Mouse (Mus musculus) lung, adult 2 months (tissue): ENCODE data around the gene Hist1h3e. TPM values are rescaled to one million over a fixed set of nuclear protein-coding genes. Genes with fewer than 3 reads are reported as not detected.
A peak's percentile ranks its signal among the peaks of the same experiment; 100 is the strongest.
"Not testable (repeated sequence)": the region's sequence is repeated elsewhere in the genome, so short reads cannot be mapped to it uniquely, and the experiment has no call there.

Experiments used
- DNase-seq: peaks from one replicate; pipeline ENCODE4 v3.0.0; 2022
- H3K4me1 ChIP-seq: fragments of 200-500 bp; 2 replicates; pipeline ENCODE4 v1.6.1; 2011; ENCODE audit warnings: low read length; ENCODE audit not compliant: control insufficient read depth, insufficient read depth
- H3K4me3 ChIP-seq: fragments of 200-500 bp; replicated peaks from 2 replicates; pipeline ENCODE3; 2011; ENCODE audit warnings: low read depth, mild to moderate bottlenecking, control low read depth, low read length; ENCODE audit errors: extremely low read depth
- CTCF ChIP-seq: fragments of 200-500 bp; IDR thresholded peaks from 2 replicates; pipeline ENCODE4 v1.5.1; 2011; ENCODE audit warnings: mild to moderate bottlenecking, low read length, control low read depth; ENCODE audit not compliant: insufficient read depth
- POLR2A ChIP-seq: fragments of 200-500 bp; IDR thresholded peaks from 2 replicates; pipeline ENCODE4 v1.6.1; 2011; ENCODE audit warnings: low read depth, mild to moderate bottlenecking, control low read depth, low read length, borderline replicate concordance; ENCODE audit errors: extremely low read depth
- WGBS: fragments of 180-500 bp; shearing (Covaris S2); methylation state at CpG from one replicate; pipeline ENCODE4 v1.1.7; 2018; 5-methylcytosine and 5-hydroxymethylcytosine counted together
- polyA plus RNA-seq: library from polyadenylated mRNA; depleted of rRNA; stranded (reverse); fragments of >200 nt; gene quantifications from 2 replicates; pipeline ENCODE4 v1.2.3, GENCODE M21; 2012

Hist1h3e gene
- polyA plus RNA-seq, 1 experiment, result 9.2 TPM

DNA sequence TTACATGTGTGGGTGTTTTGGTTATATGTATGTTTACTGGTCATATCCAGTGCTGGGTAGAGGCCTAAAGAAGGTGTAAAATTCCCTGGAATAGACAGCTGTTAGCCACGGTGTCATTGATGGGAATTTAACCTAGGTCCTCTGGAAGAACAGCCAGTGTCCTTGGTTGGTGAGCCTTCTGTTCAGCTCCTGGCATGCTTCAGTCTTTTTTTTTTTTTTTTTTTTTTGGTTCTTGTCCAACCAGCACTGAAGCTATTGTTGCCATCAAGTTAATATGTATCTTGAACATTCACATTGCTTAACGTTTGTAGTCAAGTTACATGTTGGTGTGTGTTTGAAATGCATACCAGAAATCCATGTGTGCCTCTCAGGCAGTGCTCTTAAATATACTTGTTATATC, 2.3 kb upstream of the Hist1h3e start:
- WGBS, result 74% methylated on average over 2 of the region's 2 CpGs
- no peak for TF ChIP-seq CTCF
- TF ChIP-seq POLR2A, result no peak
- no peaks in the 10 kb centered on the region; the same call in 1 of the 2 replicates for H3K4me1 ChIP-seq
- no peak overlapping the region for H3K4me3 ChIP-seq
- no peak for DNase-seq

DNA sequence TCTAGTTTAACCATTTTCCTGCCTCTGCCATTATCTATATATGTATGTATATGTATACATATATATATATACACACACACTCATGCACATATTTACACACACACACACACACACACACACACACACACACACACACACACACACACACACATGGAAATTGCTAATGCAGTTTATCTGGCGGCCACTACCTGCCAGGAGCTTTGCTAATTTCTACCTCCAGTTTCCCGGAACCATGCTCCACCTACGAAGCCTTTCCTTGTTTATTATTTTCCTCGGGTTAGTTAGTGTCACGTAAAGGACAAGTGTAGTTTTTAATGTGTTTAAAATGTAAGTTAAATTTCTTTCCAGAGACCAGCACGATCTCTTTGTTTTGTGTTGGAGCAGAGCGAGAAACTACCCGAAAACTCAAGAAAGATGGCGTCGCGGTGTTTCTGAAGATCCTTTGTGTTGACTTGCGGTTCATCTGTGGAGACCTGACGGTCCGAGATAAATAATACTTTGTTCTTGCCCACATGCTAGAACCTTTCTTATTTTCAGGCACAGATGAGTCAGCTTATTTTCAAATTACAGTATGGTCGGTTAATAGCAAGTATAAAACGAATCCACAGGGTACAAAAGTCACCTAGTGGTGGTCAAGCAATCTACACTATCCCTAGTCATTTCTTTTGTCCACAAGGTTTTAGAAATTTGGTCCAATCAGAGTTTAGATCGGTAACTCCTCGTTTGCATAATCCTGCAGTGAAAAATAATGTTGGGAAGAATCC, 712 bp upstream of the Hist1h3e start:
- Histone ChIP-seq H3K4me3 (peak overlapping the region; percentile 65), H3K4me1 (no peaks in the 10 kb centered on the region; the same call in 1 of the 2 replicates)
- DNase-seq, result no peak
- peak; percentile 26; the same call in 1 of the 2 replicates for TF ChIP-seq POLR2A
- peak; percentile 19; the same call in 1 of the 2 replicates for TF ChIP-seq CTCF
- 2% methylated on average over 18 of the region's 18 CpGs for WGBS

DNA sequence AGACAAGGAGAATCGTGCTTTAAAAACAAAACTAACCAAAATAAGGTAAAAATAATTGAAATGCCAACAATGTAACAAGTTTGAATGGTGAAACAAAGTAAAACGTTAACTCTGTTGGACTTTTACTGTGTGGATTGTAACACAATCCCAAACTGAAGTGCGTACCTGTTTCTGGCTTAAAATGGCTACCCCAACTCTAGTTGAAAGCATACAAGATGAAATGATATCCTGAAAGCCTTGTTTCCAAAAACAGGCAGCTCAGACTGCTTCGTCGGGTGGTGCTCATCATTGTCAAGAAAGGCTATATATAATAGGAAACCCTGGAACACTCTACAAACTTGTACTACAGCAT, 662 bp downstream of the Hist1h3e start:
- not testable (repeated sequence) for H3K4me3 ChIP-seq, DNase-seq, H3K4me1 ChIP-seq
- 0% methylated on average over 2 of the region's 5 CpGs for WGBS

DNA sequence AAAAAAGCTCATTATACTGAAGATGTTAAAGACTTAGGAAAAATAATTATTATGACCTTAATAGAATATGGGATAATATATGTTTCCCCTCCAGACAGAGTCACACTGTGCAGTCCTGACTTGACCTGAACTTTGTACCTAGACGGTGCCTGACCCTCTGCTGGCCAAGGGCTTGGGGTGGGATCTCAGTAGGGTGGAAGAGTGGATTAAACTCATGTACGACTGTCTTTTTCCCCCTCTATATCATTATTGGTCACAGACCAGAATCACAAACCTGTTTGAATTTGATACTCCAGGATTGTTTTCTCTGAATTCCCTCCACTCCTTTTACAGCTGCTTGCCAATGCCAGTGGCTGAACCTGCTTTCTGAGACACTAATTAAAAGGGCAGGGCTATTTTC, 1.5 kb downstream of the Hist1h3e start:
- not testable (repeated sequence) for H3K4me3 ChIP-seq, DNase-seq, H3K4me1 ChIP-seq
- WGBS, result 32% methylated on average over 2 of the region's 2 CpGs

DNA sequence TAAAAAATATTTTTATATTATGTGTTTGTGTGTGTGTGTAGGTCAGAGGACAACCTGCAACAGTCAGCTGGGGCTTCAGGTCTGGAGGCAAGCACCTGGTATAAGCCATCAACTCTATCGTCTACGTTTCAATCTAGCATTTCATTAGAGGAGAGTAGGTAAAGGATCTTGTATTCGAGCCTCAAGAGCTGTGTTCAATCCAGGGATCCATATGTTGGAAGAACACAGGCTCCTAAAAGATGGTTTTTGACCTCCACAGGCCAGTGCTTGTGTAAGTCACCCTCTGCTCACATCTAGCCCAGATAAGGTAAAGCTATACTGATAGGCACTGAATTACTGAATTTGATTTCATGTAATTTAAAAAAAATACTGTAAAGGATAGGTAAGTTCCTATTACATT, 5.3 kb downstream of the Hist1h3e start:
- DNase-seq, result no peak
- H3K4me1 ChIP-seq, result peaks cover 5% of the 10 kb centered on the region
- 64% methylated on average over 3 of the region's 3 CpGs for WGBS
- no peak overlapping the region for H3K4me3 ChIP-seq
- TF ChIP-seq CTCF (no peak), POLR2A (no peak)

DNA sequence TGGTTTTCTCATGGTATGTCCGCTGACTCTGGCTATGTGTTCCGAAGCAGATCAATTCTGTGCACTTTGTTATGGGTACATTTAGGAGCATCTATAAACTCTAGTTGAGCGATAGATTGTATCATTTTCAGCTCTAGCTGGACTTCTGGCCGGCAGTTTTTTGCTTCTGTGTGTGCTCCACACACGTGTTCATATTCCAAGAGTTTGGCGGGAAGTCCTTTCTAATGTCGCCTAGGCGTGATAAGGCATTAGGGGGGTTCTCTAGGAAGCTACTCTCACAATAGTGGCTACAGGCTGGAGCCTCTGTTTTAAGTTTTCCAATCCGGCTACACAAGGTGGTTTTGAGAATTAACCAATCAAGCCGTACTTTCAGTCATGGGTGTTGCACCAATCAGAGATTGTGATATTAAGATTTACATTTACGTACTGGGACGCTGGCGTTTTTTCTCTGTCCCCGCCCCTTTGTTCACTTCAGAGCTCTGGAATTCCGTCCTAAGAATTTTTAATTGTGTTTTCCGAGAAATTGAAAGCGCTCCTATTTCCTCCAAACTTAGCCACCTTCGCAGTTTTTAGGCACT, 6.2 kb downstream of the Hist1h3e start:
- WGBS, result under 1% methylated on average over 18 of the region's 18 CpGs
- peak; percentile 59 for DNase-seq
- H3K4me1 ChIP-seq, result peaks cover 5% of the 10 kb centered on the region

DNA sequence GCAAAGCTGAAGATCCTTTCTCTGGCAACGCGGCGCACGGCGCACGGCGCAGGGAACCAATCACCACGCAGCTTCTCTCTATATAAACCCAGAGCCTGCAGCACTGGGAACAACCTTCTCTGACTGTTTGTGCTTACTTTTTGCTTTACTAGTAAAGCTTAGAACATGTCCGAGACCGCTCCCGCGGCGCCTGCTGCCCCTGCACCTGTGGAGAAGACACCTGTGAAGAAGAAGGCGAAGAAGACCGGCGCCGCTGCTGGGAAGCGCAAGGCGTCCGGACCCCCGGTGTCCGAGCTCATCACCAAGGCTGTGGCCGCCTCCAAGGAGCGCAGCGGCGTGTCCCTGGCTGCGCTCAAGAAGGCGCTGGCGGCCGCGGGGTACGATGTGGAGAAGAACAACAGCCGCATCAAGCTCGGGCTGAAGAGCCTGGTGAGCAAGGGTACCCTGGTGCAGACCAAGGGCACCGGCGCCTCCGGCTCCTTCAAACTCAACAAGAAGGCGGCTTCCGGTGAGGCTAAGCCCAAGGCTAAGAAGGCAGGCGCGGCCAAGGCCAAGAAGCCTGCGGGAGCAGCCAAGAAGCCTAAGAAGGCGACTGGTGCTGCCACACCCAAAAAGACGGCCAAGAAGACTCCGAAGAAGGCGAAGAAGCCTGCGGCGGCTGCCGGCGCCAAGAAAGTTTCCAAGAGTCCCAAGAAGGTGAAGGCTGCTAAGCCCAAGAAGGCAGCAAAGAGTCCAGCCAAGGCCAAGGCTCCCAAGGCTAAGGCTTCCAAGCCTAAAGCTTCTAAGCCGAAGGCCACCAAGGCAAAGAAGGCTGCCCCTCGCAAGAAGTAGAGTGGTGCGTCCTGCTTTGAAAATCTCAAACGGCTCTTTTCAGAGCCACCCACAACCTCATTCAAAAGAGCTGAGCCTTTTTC, 7.0 kb downstream of the Hist1h3e start:
- H3K4me3 ChIP-seq, result peak overlapping the region; percentile 87
- no peak for TF ChIP-seq CTCF
- TF ChIP-seq POLR2A, result peak; percentile 81
- DNase-seq, result peak; percentile 67
- WGBS, result under 1% methylated on average over 54 of the region's 54 CpGs
- peaks cover 5% of the 10 kb centered on the region for H3K4me1 ChIP-seq

More for the DNA sequence above, 6.2 kb downstream of the Hist1h3e start:
- peak overlapping the region; percentile 73 for H3K4me3 ChIP-seq
- peak; percentile 30; the same call in 1 of the 2 replicates for TF ChIP-seq POLR2A
- no peak for TF ChIP-seq CTCF

DNA sequence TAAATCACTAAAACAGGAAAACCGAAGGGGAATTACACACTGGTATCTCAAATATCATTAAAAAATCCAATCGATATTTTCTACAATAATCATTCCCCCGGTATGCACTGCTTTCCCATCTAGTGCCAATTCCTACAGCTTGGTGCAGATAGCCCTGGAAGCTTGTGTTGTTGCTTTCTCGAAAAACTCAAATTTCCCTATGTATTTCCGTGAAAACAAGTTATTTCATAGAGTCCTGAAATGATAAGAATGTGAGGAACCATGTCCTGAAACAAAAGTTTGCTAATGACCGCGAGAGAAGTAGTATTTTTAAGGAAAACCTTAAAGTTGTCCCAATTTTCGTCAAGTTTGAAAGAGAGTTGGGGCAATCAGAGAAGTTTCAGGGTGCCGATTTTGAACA, 7.8 kb downstream of the Hist1h3e start:
- Histone ChIP-seq H3K4me3 (peak overlapping the region; percentile 46), H3K4me1 (peaks cover 5% of the 10 kb centered on the region)
- DNase-seq, result no peak
- TF ChIP-seq POLR2A (no peak), CTCF (no peak)
- WGBS, result 19% methylated on average over 9 of the region's 9 CpGs

DNA sequence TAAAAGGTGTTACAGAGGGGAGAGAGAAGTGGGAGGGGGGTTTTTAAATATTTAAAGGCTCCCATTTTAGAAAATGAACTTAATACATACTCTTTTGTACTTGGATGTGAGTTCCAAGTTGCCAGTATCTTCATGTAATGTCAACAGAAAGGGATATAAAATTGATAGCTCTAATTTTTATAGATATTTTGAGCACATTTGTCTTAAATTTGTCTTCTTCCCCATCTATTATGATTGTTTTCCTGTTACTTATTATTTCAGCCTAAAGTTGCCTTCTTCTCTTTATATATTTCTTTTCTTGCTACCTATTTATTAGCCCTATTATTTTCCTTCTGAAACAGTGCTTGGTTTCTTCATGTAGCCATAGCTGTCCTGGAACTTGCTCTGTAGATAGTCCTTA, 9.2 kb downstream of the Hist1h3e start, which contains the start of gene Hist1h1d:
Gene Hist1h1d (plus strand): TSS at position 301 of the 400 bp plus-strand sequence.
- peak within 1 kb of the TSS; percentile 16 for H3K4me3 ChIP-seq
- H3K4me1 ChIP-seq, result peaks cover 5% of the 10 kb centered on the region
- no peak for TF ChIP-seq POLR2A
- no peak for TF ChIP-seq CTCF
- no peak for DNase-seq
